Mouse (Mus musculus) small intestine, adult 2 months (tissue): ENCODE data around the gene Polr2l. TPM values are rescaled to one million over a fixed set of nuclear protein-coding genes. Genes with fewer than 3 reads are reported as not detected.

ENCODE experiments used
- H3K27ac ChIP-seq: fragments of 200-500 bp; 2 replicates; pipeline ENCODE4 v1.5.1; 2012; ENCODE audit warnings: low read depth, low read length, control low read depth, inconsistent platforms; ENCODE audit not compliant: insufficient read depth
- H3K27me3 ChIP-seq: fragments of 200-500 bp; 2 replicates; pipeline ENCODE4 v1.6.1; 2012; ENCODE audit warnings: mild to moderate bottlenecking, moderate library complexity, low read length, inconsistent platforms; ENCODE audit not compliant: control insufficient read depth, insufficient read depth
- H3K36me3 ChIP-seq: fragments of 200-500 bp; 2 replicates; pipeline ENCODE4 v1.6.1; 2012; ENCODE audit warnings: mild to moderate bottlenecking, low read length, control low read depth, inconsistent platforms; ENCODE audit not compliant: control insufficient read depth, insufficient read depth
- H3K4me1 ChIP-seq: fragments of 200-500 bp; 2 replicates; pipeline ENCODE4 v1.6.1; 2012; ENCODE audit warnings: low read length, inconsistent platforms, mixed read lengths; ENCODE audit not compliant: control insufficient read depth, insufficient read depth, insufficient read length
- H3K4me3 ChIP-seq: fragments of 200-500 bp; 2 replicates; pipeline ENCODE4 v1.5.1; 2012; ENCODE audit warnings: low read depth, mild to moderate bottlenecking, control low read depth, inconsistent platforms, low read length, moderate library complexity
- CTCF ChIP-seq: fragments of 200-500 bp; IDR thresholded peaks from 2 replicates; pipeline ENCODE4 v1.5.1; 2012; ENCODE audit warnings: low read depth, mild to moderate bottlenecking, control low read depth, inconsistent platforms, low read length, moderate library complexity, mixed read lengths; ENCODE audit not compliant: insufficient replicate concordance, insufficient read length; ENCODE audit errors: extremely low read depth
- POLR2A ChIP-seq: fragments of 200-500 bp; IDR thresholded peaks from 2 replicates; pipeline ENCODE4 v1.6.1; 2012; ENCODE audit warnings: low read depth, mild to moderate bottlenecking, control low read depth, inconsistent platforms, low read length, moderate library complexity
- WGBS: fragments of 180-500 bp; shearing (Covaris S2); methylation state at CpG from one replicate; pipeline ENCODE4 v1.1.7; 2018; 5-methylcytosine and 5-hydroxymethylcytosine counted together
- polyA plus RNA-seq: library from polyadenylated mRNA; depleted of rRNA; stranded (reverse); fragments of >200 nt; gene quantifications from 2 replicates; pipeline ENCODE4 v1.2.3, GENCODE M21; 2012

Gene Polr2l
- polyA plus RNA-seq, 1 experiment: 30.2 TPM

- Histone ChIP-seq H3K4me3 (peak overlapping the region; percentile 76), H3K27me3 (no peaks in the 10 kb centered on the region), H3K36me3 (peaks cover 21% of the 10 kb centered on the region), H3K27ac (peak overlapping the region; percentile 26; the same call in 1 of the 2 replicates), H3K4me1 (peaks cover 39% of the 10 kb centered on the region)
- no peak for TF ChIP-seq CTCF
- TF ChIP-seq POLR2A: no peak
- WGBS: 66% methylated on average over 10 of the region's 10 CpGs
Observed at GRCm38 (mm10) chr7:141466607-141467148, 8.3 kb downstream of the Polr2l start.

DNA sequence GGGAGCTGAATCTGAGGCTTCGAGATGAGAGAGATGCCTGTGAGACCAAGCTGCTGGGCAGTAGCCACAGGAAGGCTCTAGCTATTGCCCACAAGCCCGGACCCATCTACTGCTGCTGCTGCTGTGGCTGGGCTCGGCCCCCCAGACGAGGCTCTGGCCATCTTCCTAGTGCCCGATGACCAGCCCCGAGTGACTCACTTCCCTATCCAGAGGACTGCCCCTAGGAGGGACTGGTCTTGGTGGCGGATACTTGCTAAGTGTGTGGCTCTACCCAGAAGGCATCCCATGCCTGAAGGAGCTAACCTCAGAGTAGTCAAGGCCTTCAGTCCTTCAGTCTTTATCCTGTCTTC, 8.9 kb downstream of the Polr2l start:
- H3K27me3 ChIP-seq: no peaks in the 10 kb centered on the region
- H3K4me3 ChIP-seq: no peak overlapping the region
- WGBS: 76% methylated on average over 7 of the region's 7 CpGs
- peak overlapping the region; percentile 4; the same call in 1 of the 2 replicates for H3K27ac ChIP-seq
- peaks cover 15% of the 10 kb centered on the region for H3K36me3 ChIP-seq
- H3K4me1 ChIP-seq: peaks cover 40% of the 10 kb centered on the region
- TF ChIP-seq POLR2A (no peak), CTCF (no peak)

GRCm38 (mm10) chr7:141465388-141466044, 9.4 kb downstream of the Polr2l start:
- 65% methylated on average over 10 of the region's 10 CpGs for WGBS

GRCm38 (mm10) chr7:141464603-141465201, 10.2 kb downstream of the Polr2l start:
- H3K4me1 ChIP-seq: peaks cover 46% of the 10 kb centered on the region
- WGBS: 47% methylated on average over 38 of the region's 38 CpGs

More at GRCm38 (mm10) chr7:141465388-141466044, 9.4 kb downstream of the Polr2l start:
- Histone ChIP-seq H3K4me1 (peaks cover 44% of the 10 kb centered on the region), H3K27ac (peak overlapping the region; percentile 4; the same call in 1 of the 2 replicates), H3K4me3 (no peak overlapping the region; the same call in 1 of the 2 replicates), H3K36me3 (peaks cover 10% of the 10 kb centered on the region), H3K27me3 (no peaks in the 10 kb centered on the region)
- no peak for TF ChIP-seq CTCF
- no peak for TF ChIP-seq POLR2A

GRCm38 (mm10) chr7:141463824-141464602, 10.9 kb downstream of the Polr2l start:
- H3K27ac ChIP-seq: peak overlapping the region; percentile 29; the same call in 1 of the 2 replicates
- peaks cover 11% of the 10 kb centered on the region for H3K36me3 ChIP-seq
- H3K4me3 ChIP-seq: peak overlapping the region; percentile 37
- H3K27me3 ChIP-seq: no peaks in the 10 kb centered on the region
- no peak for TF ChIP-seq CTCF
- no peak for TF ChIP-seq POLR2A
- WGBS: 69% methylated on average over 12 of the region's 12 CpGs
- peaks cover 41% of the 10 kb centered on the region for H3K4me1 ChIP-seq

More at GRCm38 (mm10) chr7:141464603-141465201, 10.2 kb downstream of the Polr2l start:
- TF ChIP-seq CTCF (no peak), POLR2A (no peak)
- H3K36me3 ChIP-seq: peaks cover 5% of the 10 kb centered on the region
- peak overlapping the region; percentile 37 for H3K4me3 ChIP-seq
- H3K27ac ChIP-seq: 0 out of 2 replicates have a peak overlapping the region, but pooled peaks have one; percentile 29
- no peaks in the 10 kb centered on the region for H3K27me3 ChIP-seq

DNA sequence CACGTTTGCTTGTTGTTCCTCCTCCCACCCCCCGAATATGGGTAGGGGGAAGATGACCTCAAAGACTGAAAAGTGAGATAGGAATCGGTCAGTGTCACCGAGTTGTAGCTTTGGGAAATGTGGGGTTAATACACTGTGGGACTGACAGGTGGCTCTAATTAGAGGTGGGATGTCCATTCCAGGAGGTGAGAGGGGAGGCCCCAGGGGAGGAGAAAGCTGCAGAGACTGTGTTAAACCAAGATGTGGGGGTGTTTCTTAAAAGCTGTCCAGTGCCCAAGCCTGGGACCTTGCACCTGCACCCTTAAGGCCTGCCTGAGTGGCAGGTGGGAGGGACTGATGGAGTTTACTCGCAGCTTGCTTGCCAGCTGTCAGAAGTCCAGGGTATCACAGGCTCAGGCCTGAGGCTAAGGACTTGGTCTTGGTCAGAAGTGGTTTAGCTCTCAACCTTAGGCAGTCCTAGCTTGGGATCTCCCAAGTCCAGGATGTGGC, 12.6 kb downstream of the Polr2l start:
- H3K27me3 ChIP-seq: no peaks in the 10 kb centered on the region
- 7% methylated on average over 5 of the region's 5 CpGs for WGBS
- H3K27ac ChIP-seq: peak overlapping the region; percentile 45
- peaks cover 41% of the 10 kb centered on the region for H3K4me1 ChIP-seq
- TF ChIP-seq POLR2A (no peak), CTCF (no peak)
- H3K36me3 ChIP-seq: peaks cover 26% of the 10 kb centered on the region
- H3K4me3 ChIP-seq: peak overlapping the region; percentile 68
